Mouse (Mus musculus) B cell, adult 2 months (primary cell): ENCODE measurements at regions not wholly inside any gene's neighbourhood (a gene's known extent, or its start where the extent isn't known, plus 50 kb on each side); places are given as distances from the start of the nearest gene placed in this dataset.

ENCODE experiments used
- DNase-seq, 2 experiments: peaks; one replicate each; pipeline ENCODE4 v3.0.0; 2022

DNA sequence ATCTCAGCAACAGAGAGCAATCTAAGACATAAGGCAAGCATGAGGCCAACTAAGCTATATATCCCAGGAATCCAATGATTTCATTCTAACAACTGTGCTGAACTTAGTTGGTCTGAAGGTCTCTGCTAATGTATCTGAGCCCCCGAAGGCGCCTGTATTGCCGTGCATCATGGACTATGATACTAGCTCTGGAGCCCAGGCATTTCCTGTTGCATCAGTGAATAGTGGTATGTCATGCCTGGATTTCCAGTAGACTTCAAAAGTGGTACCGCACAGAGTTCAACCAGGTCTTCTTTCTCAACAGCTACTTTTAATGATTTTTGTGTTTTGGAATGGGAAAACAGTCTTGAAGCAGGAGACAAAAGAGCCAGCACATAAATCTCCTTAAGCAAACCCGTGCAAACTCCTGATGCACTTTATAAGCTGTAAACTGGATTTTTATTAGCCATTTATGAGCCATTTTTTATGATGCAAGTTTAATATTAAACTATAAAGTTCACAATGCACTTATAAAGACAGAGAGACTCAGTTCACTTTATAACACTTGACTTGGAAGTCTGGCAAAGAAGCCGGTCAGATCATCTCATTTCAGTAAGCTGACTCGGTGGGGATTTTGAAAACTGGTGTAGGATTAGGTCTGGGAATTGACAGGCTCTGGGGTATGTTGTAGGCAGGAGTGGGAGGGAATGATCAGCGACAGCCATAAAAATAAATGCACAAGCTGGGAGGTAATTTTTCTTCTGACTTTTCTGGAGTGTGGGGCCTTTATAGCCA is 646.8 kb upstream of the Auts2 start:
- no peak for DNase-seq

DNA sequence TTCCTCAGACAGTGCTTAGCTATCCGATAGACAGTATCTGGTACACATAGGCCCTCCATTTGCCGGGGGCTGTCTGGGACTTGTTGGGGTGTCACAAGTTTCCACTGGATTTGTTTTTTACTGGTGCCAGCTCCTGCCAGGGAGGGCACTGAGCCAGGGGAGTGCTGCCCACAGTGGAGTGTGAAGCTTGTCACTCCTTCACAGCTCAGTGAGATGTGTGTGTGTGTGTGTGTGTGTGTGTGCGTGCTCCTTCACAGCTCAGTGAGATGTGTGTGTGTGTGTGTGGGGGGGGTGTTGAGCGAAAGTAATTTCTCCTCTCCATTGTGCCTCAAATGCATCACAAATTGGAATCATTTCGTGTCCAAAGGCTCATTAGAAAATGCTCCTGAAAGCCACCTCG is 632.5 kb upstream of the Auts2 start:
- DNase-seq: no peak

DNA sequence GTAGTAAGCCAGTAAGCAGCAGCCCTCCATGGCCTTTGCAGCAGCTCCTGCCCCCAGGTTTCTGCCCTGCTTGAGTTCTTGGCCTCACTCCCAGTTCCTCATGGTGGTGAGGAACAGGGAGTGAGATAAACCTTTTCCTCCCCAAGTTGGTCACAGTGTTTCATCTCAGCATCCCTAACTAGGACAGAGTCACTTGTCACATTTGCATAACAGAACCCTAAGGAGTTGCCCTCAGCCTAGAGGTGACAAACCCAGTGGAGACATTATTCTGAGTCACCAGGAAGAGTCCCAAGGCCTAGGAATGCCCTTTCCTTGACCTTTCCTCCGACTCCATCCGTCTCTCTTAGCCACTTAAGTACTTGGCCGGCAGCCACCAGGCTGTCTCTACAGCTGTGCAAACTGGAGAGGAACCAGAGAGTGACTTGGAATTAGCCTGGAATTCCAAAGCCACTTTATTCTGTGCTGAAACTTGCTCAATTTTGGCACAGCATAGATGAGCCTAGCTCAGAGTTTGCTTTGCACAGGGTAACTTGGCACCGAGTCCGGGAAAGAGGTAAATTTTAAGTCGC is 630.1 kb upstream of the Auts2 start:
- DNase-seq: no peak

DNA sequence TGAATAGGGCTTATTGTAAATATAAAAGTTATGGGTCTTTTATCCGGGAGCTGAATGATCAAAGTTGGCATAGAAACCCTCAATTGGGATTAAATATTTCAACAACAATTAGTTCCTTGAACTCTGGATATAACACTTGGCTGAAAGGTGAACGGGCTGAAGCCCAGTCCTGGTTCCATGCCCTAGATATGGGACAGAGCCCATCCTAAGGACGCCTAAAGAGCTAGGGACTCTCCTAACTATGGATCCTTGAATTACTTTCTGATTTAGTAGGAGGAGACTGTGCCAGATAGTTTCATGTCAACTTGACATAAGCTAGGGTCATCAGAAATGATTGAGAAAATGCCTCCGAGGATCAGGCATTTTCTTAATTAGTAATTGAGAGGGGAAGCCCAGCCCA is 629.5 kb upstream of the Auts2 start:
- DNase-seq: no peak

DNA sequence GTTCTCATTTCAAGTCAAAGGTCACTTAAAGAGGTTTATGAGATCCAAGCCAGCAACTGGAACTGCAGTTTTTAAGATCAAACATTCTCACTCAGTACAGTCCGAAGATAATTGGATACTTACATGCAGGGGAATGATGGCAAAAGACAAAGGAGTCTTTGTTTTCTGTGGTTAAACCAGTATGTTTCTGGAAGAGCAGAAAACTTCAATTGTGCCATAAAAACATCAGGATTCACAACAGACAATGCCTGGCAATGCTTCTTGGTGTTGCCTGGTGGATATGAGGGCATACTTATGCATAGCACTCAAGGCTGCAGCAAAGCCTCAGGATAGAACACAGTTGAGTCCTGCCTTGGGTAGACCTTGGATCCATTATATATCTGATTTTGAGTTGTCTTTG is 628.1 kb upstream of the Auts2 start:
- no peak for DNase-seq

DNA sequence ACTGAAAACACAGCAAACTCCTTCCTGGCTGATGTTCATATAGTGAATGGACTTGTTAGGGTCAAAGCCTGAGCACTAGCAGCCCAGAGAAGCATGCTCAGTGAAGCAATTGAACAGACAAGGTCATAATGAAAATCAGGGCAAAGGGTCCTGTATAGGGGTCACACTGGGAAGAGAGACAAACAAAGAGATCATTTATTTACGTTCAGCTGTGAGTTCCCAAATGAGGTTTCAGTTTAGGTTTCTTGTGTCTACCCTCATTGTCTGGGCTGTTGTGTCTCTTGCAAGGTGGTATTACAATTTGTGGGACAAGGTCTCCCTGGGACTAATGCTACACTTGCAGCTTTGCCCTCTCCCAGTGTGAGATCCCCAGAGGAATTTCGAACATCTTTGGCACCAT is 624.4 kb upstream of the Auts2 start:
- no peak for DNase-seq

DNA sequence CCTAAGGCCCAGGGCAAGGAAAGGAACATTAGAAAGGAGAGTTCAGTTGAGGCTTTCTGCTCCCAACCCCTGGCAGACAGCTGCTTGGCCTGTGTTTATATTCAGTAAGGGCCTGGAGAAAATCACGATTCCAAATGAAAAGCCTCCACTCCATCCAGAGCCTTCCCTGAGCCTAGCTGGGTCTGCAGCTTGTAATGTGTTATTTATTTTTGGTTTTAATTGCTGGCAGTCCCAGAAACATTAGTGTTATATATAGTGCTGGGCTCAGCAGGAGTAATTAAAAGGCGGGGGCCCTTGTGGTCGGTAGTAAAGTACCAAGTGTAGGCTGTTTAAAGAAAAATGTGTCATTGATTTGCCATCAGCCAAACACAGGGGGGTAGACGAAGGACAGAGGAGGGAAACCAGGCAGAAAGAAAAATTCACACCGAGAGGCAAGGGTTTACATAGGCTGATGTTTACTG is 623.9 kb upstream of the Auts2 start:
- no peak for DNase-seq

DNA sequence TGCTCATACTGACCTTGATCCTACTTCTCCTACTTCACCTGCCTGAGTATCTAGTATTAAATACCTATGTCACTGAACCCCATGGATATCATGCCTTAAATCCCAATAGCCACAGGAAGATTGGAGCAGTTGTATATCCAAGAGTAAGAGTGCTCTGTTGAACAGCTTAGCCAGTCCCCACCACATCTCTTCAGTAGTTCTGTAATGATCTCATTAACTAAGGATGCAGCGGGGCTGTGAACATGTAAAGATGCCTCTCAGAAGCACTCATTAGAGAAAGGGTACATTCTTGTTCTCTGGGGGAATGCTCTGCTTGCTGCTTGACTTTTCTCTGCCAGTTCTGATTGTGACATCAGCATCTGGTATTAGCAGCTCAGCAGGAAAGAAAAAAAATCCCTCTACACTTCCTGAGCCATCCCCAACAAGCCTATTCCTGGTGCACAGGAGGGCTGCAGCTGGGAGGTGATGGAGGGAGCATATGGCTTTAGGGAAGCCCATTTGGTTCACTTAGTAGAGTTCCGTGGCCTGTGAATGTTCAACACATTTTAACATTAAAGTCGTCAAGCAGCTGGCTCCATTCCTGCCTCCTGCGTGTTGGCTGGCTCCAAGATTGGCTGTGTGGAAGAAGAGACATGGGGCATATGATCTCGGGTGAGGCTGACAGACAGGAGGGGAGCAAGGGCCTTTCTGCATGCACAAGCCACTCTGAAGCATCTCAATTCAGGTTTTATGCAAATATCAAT is 613.1 kb upstream of the Auts2 start:
- no peak for DNase-seq

DNA sequence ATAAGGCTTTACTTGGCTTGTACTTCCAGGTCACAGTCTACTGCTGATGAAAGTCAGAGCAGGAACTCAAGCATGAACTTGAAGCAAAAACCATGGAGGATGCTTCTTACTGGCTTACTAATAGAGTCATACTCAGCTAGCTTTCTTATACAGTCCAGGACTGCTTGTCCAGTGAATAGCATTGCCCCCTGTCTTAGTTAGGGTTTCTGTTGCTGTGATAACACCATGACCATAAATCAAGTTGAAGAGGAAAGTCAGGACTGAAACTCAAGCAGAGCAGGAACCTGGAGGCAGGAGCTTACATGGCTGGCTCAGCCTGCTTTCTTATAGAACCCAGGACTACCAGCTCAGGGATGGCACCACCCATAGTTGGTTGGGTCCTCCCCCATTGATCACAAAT is 602.9 kb upstream of the Auts2 start:
- DNase-seq: no peak

DNA sequence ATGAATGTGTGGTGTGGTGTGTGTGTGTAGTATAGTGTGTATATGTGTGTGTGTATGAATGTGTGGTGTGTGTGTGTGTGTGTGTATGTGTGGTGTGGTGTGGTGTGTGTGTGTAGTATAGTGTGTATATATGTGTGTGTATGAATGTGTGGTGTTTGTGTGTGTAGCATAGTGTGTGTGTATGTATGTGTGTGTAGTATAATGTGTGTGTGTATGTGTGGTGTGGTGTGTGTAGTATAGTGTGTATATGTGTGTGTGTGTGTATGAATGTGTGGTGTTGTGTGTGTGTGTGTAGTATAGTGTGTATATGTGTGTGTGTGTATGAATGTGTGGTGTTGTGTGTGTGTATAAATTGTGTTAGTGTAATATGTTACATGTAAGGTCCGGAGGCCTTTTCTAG is 600.5 kb upstream of the Auts2 start:
- no peak for DNase-seq

DNA sequence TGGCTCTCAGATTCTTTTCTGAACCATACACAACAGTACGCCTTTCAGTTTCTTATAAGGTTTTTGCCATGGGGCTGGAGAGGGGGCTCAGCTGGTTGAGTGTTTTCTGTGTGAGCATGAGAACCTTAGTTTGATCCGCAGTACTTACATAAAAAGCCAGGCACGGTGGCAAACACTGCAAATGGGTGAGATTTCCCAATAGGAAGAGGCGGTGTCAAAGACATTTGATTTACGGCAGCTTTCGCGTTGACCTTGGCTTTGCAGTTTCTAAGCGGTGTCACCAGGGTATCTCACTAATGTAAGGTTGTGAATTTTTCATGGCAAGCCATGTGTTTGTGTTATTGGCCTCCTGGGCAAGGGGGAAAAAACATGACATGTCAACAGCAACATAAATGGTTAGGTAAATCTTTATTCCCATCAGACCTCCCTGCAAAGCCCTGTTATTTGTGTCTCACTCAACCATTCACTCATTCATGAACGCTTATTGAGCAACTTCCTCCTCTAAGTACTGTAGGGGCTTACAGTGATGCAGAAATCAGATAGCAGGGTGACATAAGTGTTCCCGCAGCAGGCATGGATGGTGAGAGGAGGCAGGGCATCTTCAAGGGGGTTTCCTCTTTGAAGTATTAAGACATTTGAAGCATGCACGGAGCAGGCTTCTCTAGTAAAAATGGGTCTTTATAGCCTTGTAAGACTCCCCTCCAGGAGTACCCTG is 599.4 kb upstream of the Auts2 start:
- no peak for DNase-seq

DNA sequence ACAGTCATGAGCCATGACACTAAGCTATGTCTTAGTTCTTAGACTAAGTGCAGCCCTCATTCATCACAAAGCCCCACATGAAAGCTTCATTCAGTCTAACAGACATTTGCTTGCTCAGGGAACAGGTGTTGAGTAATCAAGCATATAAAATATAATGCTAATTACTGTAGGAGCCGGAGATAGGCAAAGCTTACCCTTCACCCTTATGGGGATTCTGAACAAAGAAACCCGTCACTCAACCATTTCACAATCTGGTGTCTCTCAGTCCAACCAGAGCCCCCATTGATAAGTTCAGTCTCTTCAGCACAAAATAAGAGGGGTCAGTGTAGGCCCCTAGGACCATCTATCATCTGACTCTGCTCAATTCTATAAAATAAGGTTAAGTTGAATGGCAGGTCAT is 587.9 kb upstream of the Auts2 start:
- DNase-seq: no peak

DNA sequence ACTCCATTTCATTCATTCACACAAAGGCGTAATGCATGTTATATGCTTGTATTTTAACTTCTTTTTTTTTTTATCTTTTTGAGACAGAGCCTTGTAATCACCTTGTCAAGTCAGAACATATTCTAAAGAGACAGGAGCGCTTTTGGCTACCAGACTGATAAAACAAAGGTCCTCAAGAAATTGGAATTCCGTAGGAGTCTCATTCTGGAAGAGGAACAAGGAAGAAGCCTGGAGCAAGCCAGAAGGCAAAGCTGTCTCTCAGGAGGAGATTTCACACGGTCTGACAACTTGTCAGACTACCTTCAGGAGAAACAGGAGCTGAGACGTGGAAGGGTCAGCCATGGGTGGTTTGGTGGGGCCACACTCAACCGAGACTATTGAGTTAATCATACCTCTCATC is 587.2 kb upstream of the Auts2 start:
- DNase-seq: no peak

DNA sequence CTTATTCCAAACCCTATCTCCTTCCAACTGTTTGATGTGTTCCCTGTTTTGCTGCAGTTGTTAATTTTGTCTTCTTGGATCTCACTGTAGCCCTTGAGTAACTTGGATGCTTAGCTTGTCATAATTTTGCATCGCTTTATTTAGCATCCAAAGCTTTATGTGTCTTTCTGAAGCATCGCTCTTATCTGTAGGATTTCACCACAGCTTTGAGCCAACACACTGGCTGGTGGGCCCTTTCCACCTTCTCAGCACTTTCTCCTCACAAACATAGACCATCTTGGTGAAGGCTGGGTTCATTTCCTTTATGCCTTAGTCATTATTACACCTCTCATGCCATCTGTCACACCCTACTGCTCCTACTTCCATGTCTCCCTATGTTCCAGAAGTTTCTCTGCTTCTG is 581.1 kb upstream of the Auts2 start:
- DNase-seq: no peak

DNA sequence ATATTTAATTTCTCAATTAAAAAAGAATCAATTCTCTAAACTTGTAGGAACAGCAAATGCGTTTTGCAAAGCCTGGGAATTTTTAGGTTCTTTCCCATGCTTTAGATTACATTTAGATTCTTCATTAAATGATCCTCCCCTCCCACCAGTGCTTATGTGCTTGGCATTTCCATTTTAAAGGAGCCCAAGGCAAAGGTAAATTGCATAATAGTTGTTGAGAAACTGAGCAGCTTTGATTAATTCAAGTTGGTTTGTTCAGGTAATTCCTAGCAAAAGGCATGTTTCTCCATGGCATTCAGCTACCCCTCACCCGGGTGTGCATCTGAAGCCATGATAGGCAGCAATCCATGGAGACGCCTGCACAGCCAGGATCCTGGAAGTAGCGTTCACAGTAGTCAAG is 570.8 kb upstream of the Auts2 start:
- no peak for DNase-seq

DNA sequence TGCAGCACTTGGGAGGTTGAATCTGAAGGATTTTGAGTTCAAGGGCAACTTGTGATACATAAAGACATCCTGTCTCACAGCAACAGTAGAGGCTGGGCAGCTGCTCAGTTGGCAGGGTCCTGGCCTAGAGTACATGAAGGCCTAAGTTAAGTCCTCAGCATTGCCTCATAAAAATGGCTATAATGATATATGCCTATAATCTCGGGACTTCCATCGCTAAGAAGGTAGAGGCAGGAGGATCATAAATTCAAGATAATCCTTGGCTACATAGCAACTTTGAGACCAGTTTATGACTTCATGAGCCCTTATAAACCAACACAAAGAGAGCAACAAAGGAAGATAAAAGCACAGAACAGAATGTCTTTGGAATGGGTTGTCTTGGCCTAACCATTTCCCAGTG is 570.0 kb upstream of the Auts2 start:
- no peak for DNase-seq

DNA sequence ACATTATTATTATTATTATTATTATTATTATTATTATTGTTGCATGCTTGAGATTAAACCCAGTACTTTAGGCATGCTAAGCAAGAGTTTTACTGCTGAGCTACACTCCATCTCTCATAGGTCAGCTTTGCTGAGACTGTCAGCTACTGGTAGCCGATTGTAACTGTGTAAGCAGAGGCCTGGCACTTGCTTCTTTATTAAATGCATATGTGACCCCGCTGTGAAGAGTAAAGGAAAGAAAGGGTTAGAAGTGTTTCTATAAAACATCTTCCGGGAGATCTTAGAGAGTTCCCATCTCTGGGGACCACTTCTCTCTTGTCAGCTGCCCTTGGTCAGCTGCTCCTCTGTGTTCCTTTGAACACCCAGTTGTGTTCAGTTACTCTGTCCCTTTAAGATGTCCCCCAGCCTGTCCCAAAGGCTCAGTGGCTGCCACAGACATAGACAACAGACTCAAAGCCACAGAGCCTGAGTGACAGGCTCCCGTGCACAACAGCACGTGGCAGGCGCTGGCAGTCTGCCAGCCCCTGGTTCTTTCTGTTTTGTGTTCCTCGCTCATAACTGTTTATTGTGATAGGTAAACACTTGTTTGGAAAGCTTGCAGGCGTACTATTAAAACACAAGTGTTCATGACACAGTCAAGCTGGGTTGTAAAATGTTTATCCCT is 563.7 kb upstream of the Auts2 start:
- no peak for DNase-seq

DNA sequence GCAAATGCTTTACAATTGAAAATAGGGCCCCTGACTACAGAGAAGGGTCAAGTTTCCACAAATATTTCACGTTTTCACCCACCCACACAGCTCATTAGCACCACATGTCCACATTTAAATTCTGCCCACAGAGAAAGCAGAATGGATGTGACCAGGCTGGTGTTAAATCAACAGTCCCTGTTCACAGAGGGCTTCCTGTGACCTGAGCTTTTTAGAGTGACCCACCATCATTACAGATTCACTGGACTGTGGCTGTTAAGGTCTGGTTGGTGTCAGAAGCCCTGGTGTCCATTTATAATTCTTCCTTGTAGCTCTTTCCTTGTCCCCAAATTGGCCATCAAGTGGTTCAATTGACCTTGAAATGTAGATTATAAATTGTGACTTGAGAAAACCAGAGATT is 553.2 kb upstream of the Auts2 start:
- DNase-seq: no peak

DNA sequence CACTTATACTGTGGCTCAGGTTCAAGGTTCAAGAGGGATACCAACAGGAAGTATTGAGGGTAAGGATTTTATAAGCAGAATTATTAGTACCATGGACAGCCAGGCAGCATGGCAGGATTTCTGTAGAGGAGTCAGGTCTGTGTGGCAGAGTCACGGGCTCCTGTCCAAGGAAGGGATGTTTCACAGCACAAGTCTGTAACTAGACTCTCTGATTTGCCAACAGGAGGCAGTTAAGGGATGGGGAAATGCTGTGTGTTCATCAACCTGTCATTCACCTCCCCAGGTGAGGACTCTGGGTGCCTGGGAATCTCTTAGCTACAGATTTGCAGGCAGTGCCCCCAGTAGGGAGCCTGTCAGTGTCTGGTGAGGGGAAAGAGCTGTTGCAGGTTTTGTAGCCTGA is 541.7 kb upstream of the Auts2 start:
- DNase-seq: no peak

DNA sequence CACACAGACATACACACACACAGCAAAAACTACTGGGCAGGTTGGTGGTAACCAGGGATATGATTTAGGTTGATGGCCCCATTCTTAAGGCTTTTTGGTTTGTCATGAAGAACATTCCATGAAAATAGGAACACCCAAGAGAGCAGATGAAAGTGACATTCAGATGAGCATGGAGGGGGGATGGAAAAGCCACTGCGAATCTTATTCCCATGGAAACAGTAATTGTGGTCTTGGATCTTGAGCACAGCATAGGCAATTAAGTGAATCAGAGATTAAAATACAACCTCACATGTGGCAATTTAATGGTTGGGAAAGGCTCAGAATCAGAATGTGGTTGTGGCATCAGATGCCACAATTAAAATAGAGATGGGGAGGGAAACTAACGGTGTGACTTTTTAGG is 537.6 kb upstream of the Auts2 start:
- no peak for DNase-seq

DNA sequence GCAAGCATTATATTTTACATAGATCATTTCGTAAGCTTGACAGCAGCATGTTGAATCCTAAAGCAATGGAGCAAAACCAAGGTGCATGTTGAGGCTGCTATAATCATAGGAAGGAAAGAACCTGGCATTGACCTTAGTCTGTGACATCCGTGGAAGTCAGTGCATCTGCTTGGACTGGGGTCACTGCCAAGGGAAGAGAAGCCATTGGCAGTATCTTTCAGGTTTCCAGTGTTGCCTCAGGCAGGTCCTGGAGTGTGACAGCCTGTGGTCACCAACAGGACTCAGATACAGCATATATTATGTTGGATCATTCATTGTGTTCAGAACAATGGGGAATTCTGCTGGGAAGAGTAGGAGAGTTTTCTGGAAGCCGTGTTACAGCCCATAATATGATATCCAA is 535.8 kb upstream of the Auts2 start:
- no peak for DNase-seq

DNA sequence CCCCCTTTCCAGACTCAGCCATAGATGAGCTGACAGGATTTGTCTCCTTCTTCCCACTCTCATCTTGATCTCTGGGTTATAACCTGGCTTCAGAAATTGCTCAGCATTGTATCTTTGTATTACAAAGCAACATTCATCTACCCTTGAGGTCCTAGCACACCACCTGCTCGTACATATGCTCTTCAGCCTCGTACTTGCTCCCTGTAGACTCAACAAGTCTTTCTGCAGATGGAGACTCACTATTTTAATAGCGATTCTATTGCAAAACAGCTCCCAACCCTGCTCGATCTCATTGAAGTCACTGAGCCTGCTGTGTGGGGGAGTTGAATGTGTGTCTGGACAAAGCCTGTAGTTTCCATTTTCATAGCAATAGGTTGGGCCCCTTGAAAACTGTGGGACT is 535.2 kb upstream of the Auts2 start:
- no peak for DNase-seq

DNA sequence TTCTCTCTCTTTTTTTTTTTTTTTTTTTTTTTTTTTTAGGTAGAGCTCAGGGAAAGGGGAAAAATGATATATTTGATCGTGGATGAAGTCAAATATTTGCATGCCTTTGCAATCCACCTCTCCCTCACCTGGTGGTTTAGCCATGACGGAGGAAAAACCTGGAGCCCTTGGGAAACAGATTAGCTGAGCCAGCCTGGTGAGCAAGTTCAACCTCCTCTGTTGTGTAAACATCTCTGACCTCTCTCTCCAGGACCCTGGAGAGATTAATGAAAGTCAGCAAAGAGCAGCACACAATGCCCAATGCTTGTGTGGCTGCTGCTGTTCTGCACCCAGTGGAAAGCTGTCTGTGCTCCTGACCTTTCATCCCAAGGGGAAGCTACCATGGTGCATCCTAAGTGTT is 530.2 kb upstream of the Auts2 start:
- DNase-seq: no peak
